Mouse (Mus musculus) retina, postnatal 1 day (tissue): Measurements from ENCODE around the gene Hacd4.

Experiments
- DNase-seq: peaks from one replicate; pipeline ENCODE4 v3.0.0-alpha.2; 2012

The Hacd4 gene

DNA sequence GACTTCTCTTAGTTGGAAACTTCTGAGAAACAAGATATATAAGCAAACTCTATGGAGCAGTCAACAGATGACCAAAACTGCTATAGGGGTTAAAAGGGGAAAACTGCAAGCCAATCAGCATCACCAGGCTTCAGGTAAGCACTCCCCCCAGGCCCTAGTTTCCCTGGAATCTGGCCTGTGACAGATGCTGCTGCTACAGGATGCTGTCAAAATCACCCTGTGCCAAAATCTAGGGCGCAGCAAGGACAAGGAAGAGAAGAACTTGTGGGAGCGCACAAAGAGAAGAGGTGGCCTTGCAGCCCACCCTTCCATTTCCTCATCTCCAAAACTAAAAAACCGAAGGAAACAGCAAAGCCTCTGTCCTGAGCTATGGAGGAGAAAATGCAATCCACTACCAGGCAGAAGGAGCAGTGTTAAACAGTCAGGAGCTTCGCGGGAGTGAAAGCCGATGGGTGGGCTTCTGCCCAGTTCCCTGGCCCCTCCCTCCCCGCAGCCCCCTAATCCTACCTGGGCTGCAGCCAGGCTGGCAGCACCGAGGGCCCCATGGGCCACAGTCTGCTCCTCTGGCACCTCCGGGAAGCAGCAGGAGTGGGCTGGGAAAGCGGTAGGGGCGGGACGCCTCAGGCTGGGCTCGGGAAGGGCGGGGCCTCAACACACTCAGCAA is at the start of gene Hacd4:
Hacd4 (minus strand) TSS at position 603 of the 664 bp plus-strand sequence.
- DNase-seq, result peak; percentile 56

DNA sequence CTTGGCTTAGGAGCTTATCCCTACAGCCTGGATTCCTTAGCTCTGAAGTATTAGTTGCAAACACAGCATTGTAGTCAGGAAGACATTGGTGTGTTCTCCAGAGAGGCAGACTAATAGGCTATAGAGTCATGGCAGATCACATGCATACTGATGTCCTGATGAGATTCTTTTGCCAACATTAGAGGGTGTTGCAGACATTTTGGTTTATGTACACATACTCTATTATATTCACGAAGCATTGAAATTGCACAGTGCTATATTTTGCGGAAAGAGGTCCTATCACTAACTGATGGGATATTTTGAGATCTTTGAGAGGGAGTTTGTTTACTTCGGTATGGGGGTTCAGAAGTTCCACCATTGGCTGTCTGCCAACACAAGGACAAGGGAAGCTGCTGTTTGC is 49.4 kb upstream of the Hacd4 start:
- no peak for DNase-seq

DNA sequence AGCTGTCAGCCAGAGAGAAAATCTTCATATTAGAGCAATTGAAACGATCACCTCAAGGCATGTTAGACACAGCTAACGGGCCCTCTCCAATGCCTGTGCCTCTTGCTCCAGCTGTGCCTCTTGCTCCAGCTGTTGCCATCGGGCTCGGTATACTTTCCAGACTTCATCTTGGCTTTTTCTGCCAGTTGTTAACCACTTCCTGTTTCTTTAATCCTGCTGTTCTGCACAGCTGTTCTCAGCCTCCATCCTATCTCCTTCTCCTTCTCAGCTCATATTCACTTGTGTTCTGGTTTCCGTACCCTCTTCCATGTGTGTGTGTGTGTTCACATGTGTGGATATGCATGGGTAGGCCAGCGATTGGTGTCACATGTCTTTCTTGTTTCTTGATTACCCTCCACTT is 41.4 kb upstream of the Hacd4 start:
- no peak for DNase-seq

DNA sequence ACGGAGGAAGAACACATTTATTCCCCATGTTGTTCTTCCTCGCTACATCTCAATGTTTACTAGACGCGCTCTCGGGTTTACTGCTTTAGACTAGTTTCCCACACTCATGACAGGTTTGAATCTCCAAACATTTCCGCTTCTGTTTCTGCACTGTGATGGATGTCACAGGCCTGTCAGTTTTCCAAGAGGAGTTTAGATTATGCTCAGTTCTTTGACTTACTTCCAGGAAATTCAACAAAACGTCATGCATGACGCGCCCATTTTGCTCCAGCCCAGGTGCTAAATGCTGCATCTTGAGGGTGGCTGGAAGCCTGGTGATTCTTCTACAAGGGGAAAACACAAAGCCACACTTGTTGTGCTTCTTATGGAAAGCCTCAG is 40.1 kb upstream of the Hacd4 start:
- DNase-seq, result no peak

DNA sequence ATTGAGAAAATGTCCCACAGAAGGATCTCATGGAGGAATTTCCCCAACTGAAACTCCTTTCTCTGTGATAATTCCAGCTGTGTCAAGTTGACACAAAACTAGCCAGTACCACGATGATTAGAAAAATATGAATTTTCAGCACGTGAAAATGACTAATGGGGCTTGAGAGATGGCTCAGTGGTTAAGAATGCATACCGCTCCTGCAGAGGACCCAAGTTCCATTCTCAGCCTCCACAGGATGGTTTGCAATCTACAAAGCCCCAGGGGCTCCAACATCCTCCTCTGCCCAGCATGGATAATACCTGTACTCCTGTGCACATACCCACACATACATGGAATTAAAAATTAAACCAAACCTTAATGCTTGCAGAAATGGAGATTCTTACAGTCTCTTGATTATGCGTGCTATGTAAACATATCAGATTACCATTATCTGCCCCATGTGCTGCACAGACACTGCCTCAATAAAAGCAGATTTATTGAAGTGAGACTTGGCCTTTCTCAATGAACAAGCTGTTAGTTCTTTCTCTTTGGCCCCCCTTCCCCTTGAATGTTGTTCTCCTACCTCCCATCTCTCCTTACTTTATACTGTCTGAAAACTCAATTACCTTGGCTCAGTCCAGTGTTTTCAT is 39.6 kb upstream of the Hacd4 start:
- no peak for DNase-seq

DNA sequence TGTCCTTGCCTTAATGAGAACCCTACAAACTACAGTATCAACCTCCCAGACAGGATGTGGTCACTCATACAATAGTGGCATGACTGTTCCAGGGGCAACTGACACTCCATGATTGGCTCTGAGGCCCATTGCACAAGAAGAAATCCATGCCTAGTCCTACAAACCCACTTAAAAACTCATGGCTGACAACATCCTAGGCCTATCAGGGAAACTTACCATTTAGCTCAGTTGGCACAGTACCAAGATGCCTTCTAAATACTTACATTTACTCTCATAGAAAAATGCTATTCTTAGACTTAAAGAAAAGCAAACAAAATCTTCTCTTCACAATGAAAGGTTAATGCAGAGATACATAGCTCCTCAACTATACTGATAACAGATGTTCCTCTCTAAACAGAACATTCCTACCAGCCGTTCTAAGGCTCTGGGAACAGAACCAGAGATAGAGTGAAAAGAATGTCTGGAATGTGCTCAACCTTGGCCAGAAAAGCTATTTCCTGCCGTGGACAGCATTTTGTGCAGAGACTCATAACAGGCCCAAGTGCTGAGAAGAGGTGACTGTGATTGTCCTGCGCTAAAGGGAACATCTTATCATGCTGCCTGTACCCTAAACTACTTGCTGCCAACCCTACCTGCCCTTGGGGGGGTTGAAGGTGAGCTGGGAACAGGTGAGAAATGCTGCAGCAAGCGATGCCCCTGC is 37.9 kb upstream of the Hacd4 start:
- no peak for DNase-seq

DNA sequence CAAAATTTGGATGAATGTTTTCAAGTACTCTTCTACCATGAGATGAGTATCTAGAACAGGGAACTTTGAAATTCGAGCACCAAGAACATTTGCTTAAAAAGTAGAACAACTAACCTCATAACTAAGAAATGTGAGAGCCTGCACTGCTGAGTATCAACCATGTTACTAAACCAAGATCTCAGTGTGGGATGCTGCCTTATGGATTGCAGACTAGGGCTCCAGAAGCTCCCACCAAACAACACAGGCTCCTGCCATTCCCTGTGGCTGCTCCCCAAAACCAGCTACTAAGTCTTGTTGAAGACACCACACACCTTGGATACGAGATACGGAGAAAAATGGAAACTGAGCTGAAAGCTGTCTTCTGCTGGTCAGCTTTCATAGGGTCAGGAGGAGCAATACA is 37.4 kb upstream of the Hacd4 start:
- no peak for DNase-seq

DNA sequence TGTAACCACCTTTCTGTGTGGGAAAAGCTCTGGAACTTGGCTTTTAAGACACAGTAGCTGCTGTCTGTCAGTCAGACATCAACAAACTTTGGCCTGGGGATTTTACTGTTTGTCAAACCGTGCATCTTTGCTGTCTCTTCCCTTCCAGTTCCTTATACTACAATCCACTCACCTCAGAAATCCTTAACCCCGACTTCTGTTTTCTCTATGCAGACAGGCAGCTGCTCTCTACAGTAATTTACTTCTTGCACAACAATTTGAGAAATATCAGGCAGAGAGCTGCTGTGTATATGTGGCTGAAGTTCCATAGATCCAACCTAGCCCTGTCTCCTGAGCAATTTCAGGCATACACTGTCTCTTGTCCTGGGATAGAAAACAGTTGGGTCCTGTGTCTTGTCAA is 32.8 kb upstream of the Hacd4 start:
- no peak for DNase-seq

DNA sequence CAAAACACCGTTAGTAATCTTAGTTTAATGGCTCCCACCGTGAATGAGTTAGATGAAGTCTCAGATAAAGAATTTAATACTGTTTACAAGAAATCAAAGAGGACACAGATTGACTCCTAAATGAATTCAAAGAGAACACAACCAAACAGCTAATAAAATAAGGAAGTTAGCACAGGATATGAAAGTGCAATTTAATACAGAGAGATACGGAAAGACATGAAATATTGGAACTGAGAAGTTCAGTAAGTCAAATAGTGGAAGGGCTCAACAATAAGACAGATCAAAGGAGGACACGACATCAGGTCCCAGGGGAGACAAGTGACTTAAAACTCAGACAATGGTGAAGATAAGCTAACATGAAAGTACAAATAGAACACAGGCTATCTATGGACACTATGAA is 25.8 kb upstream of the Hacd4 start:
- DNase-seq, result no peak

DNA sequence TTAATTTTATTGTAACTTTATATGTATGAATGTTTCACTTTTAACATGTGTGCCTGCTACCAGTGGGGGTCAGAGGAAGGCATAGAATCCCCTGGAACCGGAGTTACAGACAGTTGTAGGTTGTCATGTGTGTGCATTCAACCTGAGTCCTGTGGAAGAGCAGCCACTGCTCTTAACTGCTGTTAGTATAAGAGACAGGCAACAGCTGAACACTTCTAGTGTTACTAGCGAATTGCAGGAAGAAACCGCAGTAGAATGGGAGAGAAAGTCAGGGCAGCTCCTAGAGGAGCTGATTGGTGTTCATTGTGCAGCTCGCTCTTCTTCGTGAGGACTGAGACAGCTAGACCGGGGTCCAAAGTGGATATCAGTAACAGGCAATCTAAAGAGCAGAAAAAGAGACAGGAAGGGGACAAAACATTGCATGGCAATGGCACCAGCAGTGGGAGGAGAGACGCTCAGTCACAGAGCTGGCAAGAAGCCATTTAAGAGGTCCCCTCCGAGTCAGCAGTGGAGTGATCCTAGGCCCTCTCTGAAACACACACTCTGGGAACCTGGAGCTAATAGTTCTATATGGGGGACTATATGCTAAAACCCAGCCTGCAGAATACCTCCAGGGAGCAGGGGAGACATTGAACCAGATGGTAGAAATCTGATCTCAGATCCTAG is 24.4 kb upstream of the Hacd4 start:
- no peak for DNase-seq

DNA sequence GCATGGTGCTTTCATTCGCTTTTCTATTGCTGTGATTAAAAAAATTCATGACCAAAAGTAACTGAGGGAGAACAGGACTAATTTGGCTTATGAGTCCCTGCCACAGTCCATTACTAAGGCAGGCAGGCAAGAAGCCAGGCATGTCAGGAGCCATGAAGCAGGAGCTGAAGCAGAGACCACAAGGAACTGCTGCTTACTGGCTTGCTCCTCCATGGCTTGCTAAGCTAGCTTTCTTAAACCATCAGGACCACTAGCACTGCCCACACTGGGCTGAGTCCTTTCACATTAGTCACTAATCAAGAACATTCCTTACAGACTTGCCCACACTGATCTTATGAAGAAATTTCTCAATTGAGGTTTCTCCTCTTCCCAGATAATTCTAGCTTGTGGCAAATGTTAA is 23.8 kb upstream of the Hacd4 start:
- no peak for DNase-seq

DNA sequence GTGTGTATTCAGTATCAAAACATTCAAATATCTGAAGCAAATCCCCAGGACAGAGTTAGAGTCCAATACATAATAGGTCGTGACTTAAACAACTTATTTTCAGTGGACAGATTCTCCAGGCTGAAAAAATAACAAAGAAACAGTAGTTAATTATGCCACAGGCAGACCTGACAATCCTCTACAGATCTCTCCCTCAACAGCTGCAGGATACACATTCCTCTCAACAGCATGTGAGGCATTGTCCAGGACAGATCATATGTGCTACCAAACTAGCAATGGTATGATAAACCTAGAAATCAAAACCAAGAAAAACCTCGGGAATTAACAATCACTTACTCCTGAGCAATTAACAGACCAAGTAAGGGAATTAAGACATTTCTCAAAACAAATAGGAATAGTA is 22.6 kb upstream of the Hacd4 start:
- DNase-seq, result no peak

DNA sequence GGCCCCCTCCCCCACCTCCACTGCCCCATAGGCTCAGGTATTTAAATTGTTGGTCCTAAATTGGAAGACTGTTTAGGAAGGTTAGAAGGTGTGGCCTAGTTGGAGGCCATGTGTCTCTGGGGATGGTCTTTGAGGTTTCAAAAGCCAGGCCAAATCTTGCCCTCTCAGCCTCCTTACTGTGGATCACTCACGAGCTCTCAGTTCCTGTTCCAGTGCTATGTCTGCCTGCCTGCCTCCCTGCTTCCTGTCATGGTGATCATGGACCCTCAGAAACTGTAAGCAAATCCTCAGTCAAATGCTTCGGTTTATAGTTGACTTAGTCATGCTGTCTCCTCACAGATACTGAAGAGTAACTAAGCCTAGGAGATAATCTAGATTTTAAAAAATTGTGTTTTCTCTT is 19.9 kb upstream of the Hacd4 start:
- DNase-seq, result no peak

DNA sequence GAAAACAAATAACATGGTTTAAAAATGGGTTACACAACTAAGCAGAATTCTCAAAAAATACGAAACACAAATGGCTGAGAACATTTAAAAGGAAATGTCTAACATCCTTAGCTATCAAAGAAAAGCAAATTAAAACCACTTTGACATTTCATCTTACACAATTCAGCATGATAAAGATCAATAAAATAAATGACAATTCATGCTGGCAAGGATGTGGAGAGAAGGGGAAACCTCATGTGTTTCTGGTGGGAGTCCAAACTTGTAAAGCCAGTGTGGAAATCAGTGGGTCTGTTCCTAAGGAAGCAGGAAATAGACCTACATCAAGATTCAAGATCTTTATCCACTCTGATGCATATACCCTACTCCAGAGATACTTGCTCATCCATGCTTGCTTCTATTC is 19.4 kb upstream of the Hacd4 start:
- no peak for DNase-seq

DNA sequence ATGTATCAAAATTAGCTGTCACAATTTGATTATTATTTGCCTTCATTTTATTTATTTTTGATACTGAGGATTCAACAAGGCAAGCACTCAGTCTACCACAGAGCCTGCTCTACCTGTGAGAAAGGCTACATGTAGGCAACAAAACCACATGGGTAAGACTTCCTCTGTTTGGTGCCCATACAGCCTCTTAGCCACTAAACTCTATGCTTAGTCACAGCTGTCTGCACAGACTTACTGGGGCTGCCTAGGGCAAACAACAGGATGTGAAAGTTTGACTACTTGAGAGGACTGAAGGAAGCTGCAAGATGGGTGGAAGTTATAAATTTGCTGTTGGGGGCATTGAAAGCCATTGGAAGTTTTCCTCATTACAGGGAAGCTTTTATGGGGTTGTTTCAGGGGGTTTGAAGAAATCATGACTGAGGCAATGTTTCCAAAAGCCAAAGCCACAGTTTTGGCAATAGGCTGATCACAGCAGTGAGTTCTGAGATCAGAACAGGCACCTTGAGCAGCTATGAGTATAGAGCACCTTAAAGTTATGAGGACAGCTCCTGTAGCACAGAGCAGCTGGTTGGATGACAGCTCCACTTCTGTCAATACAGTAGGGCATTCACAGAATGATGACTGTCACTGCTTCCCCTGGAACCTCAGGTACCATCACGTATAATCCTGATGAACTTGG is 11.5 kb upstream of the Hacd4 start:
- no peak for DNase-seq

DNA sequence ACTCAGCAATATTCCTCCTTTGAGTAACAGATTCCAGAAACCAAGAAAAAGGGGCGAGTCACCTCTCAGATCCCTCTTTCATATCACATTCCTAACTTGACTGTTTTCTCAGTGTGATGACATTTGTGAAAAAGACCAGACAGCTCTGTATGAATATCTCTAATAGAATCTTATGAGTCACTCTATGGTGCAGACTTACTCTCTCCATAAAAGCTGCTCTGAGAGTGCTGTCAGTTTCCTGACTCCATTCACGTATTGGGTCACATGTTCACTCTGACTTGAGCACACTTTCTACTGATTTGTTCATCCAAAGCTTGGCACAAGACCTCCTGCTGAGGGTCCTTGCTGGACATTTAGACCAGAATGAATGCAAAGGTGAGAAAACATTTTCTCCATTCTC is 10.2 kb upstream of the Hacd4 start:
- no peak for DNase-seq

DNA sequence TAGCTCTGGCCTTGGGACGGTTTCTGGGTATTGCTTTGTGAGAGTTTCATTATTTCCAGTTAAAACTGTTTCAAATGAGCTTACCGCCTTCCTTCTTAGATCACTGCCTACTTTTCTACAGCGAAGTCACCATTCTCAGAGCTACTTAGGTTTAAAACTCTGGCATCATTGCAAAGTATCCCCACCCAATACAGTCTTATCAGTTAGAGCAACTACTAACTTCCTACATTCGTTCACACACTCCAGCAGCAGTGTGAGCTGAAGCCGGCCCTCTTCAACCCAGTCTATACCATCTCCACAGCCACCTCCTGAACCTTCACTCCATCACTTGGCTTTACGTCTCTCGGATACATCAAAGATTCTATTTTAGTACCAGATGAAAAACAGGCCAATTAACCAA is 2.1 kb upstream of the Hacd4 start:
- DNase-seq, result no peak

DNA sequence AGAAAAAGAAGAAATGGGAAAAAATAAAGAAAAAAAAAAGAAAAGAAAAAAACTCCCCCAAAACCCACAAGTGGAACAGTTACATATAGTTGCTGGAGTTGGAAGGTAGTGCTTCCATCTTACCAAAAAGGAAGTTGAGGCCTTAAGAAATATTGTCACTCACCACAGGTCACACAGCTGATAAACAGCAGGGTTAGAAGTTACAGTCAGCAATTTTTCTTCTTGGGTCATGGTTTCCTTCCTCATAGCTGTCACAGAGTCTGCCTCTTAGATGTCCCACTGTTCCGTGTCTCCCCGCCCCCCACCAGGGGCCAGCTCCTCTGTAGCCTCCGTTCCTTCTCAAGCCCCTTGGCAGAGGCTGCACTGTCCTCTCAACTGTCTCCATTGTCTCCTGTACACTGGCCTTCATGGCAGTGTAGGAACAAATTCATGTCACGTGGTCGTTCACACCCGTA is 968 bp upstream of the Hacd4 start:
- peak; percentile 18 for DNase-seq

DNA sequence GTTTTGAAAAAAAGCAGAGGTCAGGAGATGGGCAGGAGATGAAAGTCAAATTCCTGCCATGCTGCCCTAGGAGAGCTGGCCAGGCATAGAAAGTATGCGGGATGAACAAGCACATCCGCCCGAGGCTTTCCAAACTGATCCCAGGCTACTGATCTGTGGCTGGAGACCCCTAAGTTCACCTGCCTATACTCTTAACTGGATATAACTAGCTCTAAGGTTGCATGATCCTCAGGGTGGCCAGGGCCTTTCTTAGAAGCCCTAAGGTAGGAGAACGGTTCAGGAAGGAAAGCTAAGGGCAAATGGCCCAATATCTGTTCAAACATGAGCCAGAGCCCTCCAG is 232 bp upstream of the Hacd4 start:
- DNase-seq, result no peak

DNA sequence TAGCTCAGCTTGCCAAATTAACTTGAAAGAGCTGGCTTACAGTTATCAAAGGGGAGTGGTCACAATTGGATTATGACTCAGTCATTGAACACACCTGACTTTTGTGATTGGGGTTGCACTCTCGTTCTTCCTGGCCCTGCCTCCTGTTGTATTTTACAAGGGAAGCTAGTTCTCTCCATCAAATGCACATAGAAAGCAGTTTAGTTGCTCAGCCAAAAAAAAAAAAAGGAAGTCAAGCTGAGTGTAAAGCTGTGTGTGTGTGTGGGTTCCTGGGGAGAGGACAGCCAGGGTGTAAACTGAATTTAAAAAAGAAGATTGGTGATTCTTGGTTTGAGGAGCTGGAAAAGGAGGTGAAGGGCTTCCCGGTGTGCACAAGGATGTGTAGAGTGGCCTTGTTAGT is 811 bp downstream of the Hacd4 start:
- DNase-seq, result no peak

DNA sequence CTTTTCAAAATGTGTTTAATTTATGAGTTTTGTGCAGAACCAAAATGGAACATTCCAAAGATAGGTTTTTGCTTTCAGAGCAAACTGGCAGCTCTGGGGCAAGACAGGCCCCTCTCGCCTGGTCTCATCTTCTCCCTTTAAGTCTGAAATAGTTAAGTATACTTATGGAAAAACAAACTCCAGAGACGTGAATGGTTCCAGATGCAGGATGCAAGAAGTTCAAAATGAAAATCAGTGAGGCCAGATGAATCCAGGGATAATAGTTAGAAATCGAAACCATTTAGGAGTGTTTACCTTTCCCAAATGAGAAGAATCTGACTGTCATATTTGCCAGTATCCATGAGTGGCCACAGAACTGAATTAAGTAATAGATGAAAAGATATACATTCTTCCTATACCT is 1.6 kb downstream of the Hacd4 start:
- no peak for DNase-seq

DNA sequence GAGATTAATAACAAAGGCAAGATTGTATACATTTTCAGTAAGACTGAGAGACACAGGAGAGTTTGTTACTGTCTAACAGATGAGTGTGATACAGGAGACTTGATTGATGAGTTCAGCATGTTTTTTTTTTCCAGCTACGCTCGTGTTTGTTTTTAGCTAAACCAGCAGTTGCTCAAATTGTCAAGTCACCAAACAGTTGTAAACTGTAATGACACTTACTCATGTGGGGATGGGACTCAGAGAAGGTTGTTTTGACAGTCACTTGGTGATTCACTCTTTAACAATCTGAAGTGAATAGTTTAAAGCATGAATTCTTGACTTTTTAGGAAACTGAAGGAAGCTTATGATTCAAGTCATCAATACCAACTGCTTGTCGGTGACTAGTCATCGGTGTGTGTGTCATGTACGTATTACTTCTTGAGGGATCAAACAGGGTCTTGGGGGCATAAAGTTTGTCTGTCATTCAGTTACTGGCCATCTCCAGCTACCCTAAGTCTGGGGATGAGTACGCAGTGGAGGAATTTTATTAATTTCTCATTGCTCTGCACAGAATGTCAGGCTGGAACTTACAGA is 2.0 kb downstream of the Hacd4 start:
- DNase-seq, result no peak

DNA sequence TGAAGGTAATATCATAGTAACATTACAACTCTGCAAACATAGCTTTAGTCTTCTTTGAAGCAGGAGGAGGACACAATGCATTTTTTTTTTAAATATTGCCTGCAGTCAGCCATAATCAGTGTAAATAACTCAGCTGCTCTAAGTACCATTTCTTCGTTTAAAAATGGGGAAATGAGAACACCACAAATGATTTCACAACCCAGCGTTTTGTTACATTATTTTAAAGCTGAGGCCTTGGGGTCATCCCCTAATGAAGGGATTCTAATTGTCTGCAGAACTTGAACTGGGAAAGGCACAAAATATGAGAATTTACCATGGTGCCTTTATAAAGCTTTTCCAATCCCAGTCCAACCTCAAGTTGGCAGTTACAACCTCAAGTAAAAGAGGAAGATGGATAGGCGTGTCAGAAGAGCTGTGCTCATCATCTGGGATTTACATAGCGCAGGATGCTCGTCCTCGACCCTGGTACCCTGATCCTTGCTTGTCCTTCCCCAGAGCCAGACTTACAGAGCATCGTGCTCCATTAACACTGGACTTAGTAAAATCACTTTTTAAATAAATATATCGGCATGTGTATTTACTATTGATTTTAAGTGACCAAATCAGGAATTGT is 6.2 kb downstream of the Hacd4 start:
- DNase-seq, result no peak
